Mouse (Mus musculus): ENCODE data around the gene H2-Ab1.
A peak's percentile ranks its signal among the peaks of the same experiment; 100 is the strongest.

The H2-Ab1 gene

DNA sequence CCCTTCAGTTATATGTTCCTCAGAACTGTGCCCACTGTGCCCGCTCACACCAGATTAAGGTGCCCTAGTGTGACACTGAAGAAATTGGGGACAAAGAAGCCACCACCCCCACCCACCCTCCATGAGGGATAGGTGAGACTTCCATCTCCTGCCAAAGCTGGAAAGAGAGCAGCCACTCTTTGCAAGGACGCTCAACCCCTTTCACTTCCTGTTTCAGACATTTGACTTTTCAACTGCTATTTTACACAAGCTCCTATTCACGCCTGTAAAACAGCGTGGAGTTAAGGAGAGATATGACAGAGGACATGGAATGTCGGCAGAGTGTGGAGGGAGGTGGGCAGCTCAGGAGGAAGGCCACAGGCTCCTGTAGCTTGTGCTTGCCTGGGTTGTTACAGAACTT lies 29.0 kb downstream of the H2-Ab1 start:
- DNase-seq: no peak

DNA sequence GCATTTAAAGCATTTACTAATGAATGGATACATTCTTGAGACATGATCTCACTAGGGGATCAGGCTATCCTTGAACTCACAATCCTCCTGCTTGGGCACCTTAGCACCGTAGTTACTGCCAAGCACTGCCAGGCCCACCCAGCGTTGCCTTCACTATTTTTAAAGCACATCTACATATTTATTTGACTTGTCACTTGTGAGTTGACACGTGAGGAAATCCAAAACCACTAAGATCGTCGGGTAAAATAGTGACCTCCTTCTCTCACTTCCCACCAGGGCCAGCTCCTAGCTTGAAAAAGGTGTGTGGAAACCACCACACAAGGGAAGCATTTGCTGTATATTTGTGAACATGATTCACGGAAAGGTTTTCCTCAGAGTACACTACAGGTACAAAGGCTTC lies 29.5 kb downstream of the H2-Ab1 start:
- no peak for DNase-seq

DNA sequence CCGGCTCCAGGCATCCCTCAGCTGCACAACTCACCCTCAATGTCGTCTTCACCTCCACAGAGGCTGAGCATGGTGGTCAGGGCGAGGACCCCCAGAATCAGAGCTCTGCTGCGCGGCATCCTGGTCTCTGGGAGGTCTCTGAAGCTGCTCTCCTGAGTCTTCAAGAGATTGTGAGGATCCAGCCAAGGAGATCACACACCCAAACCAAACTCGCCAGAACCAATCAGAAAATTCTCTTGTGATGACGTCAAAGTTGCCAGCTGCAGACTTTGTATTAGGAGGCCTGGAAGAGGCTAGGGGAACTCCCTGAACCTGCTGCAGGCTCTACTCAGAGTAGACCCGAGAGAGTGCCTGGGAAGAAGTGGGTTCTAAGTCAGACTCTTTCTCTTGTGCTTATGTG lies 30.2 kb downstream of the H2-Ab1 start, which contains the start of gene H2-Aa:
Gene H2-Aa (minus strand): TSS at position 176 of the 400 bp plus-strand sequence.
- DNase-seq: peak; percentile 38

DNA sequence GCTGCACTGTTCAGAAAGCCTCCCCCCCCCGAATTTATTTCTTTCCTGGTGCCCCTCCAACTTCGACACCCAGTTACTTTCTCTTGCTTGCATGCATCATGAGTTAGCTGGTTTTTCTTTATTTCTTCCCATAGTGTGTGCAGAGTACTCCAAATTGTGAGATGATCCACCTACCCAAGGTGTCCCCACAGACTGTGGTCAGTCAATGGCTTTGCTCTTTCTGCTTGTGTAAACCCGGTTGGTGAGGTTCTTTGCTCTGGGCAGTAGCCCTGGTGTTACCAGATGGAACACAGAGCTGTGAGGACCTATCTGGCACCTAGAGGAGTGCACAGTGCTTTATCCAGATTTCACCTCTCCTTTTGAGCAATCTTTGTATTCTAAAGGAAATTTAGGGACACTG lies 30.6 kb downstream of the H2-Ab1 start:
- DNase-seq: no peak

DNA sequence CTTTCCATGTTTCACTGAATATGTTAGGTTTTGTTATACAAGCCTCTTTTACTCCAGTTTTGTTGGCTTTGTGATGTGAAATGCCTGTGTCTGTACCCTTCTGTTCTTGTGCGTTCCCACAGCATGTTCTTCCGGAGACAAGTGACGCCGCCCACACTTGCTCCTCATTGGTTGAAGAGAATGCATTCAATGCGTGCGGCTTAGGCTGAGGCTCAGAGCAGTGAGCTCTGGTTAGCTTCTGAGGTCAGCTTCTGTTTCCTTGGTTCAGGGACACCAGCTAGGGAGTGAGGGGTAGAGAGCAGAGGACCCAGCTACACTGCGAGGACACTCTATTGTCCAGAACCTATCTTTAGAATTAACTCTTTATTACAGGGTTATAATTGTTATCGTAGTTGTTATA lies 34.1 kb downstream of the H2-Ab1 start:
- peak; percentile 23 for DNase-seq

DNA sequence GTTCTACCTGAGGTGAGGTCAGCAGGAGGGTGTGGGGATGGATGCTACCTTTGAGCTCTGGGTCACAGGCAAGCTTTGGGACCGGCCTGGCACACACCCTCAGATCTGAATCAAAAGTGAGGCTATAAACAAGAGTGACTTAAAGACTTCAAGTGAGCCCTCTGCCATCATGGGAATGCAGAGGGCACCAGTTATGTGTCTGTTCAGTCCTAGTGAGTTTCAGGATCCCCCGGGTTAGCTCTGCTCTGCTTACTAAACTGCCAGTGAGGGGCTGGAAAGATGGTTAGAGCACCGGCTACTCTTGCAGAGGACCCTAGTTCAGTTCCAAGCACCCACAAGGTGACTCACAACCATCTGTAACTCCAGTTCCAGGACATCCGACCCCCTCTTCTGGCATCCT lies 35.1 kb downstream of the H2-Ab1 start:
- DNase-seq: no peak

DNA sequence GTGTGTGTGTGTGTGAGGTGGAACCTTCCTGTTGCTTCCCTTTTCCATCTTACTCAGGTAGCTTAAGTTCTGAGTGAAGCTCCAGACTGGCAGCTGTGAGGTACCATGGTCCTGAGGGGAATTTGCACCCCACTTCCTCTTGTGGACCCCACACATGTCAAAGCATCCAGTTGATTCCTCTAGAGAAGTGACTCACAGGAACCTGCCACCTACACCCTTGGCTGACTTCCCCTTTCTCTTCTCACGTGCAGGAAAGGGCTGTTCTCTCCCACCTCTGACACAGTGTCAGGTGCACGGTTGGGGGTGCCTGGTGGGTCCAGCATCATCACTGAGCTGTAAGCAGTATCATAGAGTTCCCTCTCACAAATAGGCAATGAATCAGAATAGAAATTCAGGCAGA lies 36.0 kb downstream of the H2-Ab1 start:
- DNase-seq: no peak

DNA sequence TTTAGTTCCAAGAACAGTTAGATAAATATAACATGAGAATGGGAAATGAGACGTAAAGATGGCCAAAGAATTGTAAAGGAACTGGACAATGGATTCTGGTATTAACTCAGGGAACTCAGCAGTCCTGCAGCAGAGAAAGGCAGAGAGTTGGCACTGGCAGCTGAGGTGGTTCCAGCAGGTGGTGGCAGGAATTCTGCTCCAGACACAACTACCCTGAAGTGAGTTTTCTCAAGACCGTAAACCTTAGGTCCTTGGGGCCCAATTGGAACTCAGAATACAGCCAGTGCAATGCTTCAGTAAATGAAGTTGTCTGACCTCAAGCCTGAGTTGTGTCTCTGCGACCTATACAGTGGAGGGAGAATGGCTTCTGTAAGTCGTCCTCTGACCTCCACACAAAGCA lies 36.8 kb downstream of the H2-Ab1 start:
- no peak for DNase-seq

DNA sequence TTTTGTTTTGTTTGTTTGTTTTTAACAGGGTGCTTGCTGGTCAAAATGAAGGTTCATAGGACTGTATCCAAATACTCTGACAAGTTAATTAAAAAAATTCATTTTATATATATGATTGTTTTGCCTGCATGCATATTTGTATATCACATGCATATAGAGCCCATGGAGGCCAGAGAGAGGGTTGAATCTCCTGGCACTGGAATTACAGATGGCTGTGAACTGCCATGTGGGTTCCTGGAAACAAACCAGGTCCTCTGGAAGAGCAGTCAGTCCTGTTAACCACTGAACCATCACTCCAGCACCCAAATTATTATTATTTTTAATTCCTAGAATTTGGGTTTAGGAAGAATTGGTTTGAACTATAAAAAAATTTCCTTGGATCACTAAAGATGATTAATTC lies 37.8 kb downstream of the H2-Ab1 start:
- DNase-seq: no peak

DNA sequence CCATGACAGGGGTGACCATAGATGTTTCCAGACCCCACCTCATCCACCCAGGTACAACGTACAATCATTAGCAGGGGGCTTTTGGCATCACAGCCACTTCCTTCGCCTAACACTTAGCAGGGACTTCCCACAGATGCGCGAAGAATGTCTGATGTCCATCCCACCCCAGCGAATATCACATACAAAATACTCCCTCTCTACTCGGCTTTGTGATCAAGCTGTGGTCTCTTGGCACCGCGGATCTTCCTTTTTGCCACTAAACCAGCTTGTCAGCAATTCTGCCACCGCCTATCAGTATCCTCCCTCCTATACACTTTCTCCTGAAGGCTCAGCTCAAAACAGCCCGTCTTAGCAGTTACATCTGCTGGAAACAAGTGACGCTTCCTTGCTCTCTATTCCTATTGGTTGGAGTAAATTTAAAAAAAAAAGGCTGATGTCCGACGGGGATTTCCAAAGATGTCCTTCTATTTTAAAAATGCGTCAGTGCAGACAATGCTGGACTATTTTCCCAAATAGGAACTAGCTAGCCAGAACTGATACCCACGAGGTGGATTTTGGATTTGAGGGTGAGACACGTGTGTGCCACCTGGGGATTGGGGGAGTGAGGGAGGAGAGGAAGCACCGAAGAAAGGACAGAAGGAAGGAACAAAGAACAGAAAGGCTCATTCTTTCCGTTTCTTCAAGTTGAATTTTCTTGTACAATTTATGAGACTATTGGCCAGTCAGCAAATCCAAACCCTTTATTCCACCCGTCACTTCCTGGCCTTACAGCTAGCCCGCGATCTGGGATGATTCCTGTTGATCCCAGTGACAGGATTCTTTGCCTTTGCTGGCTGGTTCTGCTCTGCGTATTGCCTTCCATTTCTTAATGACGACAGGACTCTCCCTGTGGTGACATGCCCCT lies 38.7 kb downstream of the H2-Ab1 start:
- DNase-seq: no peak

DNA sequence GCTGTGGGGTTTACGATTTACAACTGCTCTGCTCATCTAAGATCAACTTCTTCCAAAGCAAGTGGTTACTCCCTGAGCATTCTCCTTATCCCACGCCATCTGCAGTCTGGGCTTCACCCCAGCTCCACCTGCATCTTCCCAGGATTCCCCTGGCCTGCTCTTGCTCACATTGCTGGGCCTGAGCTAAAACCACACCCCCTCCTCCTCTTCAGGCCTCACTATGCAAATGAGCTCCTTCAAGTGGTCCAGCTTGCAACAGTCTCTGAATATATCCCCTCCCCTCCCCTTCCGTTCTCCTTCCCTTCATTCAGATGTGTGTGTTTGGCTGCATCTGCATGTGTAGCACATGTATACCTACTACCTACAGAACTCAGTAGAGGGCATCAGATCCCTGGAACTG lies 41.9 kb downstream of the H2-Ab1 start:
- DNase-seq: no peak

DNA sequence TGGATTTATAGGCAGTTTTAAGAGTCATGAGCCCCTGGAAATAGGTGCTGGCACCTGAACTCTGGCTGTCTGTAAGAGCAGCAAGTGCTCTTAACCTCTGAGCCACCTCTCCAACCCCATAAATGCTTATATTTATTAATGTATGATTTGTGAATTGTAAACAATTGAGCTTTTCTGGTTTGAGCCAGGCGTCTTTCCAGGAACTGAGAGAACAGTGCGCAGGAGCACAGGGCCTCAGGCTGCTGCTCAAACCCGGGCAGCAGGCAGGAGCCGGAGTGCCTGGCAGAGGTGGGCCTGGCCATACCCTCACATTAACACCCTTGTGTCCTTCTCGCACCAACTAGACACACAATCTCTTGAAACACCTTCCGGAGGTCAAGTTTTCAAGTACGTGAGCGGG lies 42.6 kb downstream of the H2-Ab1 start:
- no peak for DNase-seq

DNA sequence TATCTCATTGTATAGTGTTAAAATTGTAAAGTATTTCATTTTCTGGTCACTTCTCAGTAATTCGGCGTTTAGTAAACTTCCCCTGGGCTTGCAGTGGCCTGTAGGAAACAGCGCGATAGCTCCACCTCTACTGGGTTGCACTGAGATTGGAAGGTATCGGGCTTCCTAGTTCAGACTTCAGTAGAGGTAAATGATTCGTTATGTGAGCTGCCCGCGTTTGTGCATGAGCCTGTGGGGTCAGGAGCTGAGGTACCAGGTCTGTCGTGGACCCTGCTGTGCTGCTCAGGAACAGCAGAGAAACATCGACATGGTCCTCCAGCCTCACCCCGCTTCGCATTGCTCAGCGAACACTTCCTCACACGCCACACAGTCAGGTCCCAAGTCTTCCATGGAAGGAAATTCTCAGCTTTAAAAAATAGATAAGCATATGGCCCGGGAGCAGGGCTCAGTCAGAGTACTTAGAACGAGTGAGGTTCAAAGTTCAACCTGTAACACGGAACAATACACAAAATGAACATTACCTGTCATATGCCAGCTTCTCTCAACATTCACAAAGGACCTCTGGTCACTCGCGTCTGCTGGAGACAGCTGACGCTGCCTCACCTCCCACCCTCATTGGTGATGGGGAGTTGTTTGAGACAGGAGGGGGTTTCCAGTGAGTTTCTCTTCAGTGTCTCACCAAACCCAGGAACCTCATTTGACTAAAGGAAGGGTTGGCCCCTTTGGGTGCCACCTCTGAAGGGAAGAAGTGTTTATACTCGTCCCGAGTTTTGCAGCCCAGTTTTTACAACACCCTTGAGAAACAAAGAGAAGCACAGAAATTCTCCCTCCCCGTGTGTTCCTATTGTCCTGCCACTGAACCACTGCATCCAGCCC lies 43.4 kb downstream of the H2-Ab1 start:
- no peak for DNase-seq

DNA sequence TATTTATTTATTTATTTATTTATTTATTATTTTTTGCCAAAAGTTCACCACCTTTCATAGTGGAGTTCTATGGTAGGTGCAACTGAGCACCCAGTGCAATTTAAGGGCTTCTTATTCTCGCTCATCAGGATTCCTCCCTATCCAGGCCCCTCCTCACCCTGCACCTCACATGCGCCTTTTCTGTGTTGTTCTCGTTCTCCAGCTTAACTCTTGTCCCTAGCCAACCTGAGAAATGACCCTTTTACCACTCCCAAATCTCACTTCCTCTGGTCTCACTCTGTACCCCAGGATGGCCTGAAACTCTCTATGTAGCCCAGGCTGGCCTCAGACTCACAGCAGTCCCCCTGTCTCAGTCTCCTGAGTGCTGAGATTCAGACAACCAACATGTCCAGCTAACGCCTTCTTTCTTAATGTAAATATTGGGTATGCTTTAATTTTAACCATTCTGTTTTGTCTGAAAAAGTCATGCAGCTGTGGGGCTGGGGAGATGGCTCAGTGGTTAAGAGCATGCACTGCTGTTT lies 44.2 kb downstream of the H2-Ab1 start:
- DNase-seq: no peak

DNA sequence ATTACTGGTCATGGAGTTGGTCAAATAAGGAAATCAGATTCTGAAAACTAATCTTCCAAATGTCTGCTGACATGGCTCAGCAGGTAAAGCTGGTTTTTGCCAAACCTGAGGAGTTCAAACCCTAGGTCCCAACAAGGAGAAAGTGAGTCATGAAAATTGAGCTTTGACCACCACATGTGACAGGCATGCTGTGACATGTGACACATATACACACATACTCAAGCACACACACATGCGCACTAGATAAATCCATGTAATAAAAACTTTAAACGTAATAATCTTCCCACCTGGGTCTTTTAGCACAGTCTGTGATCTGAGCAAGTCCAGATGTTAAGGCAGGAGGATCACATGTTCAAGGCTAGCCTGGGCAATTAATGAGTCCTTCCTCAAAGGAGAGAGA lies 46.3 kb downstream of the H2-Ab1 start:
- no peak for DNase-seq

DNA sequence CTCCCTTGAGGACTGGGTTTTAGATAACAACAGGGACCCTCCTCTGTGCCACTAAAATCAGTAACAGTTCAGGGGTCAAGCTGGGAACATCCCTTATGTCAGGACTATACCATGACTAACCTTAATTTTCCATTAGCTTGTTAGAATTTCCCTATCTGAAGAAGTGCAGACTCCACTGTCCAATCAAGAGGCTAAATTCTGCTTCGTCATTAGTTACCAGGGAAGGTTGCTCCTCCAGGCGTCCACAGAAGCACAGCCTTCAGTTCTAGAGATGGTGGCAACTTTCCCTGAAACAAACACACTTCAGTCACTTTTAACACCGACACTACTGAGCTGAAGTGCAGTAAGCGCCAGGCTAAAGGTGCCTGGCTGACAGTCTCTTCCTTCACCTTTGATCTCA lies 47.3 kb downstream of the H2-Ab1 start:
- peak; percentile 26 for DNase-seq

DNA sequence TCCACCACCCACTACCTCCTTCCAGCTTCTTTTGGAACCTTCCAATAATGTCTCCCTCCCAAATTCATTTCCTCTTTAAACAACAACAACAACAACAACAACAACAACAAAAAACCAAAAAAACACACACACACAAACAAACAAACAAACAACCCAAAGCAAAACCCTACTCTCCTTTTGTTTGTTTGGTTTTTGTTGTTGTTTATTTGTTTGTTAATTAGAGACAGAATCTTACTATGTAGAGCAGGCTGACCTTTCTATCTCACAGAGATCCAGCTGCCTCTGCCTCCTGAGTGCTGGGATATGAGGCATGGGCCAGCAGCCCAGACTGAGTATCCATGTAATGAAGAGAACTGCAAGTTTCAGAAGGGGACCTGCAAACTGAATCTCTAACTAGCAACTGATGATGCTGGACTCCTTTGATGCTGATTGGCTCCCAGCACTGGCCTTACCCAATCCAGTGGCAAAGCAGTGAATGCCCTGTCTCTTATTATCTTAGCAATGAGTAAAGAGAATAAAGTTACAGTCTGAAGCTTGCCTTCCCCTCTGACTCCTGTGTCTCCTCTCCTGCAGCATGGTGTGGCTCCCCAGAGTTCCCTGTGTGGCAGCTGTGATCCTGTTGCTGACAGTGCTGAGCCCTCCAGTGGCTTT lies 48.0 kb downstream of the H2-Ab1 start, which contains the start of gene H2-Eb1:
Gene H2-Eb1 (plus strand): TSS at position 488 of the 651 bp plus-strand sequence.
- DNase-seq: peak; percentile 39

DNA sequence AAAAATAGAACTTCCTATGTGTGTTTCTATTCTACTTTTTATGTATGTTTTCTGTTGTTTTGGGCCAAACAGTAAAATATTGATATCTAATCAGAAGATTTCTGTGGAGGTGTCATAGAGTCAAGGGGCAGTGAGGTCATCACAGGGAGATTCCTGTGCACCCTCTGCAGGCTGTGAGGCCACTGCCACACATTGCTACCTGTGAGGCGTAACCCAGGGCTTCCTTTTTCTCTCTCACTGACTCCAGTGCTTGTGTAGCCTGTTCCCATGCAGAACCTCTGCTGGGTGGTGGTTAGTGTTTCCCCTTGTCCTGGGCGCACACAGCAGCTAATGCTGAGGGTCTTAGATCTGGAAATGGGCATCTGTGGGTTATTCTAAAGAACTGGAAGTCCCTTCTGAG lies 48.9 kb downstream of the H2-Ab1 start:
- no peak for DNase-seq

DNA sequence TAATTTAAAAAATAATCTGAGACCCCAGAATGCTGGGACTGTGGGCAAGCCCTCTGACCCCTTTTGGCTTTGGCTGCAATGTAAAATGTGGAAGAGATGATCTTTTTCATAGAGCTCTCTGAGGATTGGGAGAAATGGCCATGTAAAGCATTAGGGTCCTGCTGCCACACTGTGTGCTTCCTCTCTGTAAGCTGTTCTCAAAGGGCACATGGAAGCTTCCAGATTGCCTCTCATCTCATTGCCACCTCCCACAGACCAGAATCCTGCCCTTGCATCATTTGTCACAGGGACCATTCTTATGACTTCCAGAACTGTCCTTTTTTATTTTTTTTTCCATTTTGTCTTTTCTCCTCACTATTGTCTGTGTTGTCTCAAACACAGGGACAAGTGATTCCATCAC lies 49.7 kb downstream of the H2-Ab1 start:
- no peak for DNase-seq

DNA sequence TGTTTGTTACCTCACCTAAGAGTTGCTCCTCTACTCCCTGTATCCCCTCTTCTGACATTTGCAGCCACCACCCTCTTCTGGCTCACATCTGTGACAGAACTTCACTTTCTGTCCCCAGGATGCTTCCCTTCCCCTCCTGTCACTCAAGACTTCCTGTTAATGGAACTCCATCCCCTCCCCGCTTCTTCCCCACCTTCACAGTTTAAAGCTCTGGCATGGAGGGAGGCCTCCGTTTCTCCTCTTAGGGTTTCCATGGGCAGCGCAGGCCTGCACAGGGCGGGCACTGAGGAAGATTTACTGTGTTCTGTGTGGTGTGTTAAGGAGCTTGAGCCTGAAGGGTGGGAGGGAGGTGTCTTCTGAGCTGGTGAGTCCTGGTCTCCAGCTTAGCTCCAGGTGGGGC lies 50.7 kb downstream of the H2-Ab1 start:
- no peak for DNase-seq

DNA sequence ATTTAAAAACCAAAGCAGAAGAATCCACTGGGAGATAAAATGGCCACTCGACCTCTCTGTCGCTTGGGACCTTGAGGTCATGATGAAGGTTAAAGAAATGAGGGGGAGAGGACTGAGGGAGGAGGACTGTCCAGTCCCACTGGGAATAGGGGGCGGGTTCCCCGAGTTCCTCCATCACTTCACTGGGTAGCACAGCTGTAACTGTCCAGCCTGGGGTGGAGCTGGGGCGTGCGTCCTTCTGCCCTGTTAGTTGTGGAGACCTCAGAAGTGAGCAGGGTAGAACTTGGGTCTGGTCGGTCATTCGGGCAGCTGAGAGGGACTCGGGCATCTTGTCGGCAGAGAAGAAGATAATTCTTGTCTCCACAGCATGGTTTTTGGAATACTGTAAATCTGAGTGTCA lies 51.7 kb downstream of the H2-Ab1 start:
- no peak for DNase-seq

DNA sequence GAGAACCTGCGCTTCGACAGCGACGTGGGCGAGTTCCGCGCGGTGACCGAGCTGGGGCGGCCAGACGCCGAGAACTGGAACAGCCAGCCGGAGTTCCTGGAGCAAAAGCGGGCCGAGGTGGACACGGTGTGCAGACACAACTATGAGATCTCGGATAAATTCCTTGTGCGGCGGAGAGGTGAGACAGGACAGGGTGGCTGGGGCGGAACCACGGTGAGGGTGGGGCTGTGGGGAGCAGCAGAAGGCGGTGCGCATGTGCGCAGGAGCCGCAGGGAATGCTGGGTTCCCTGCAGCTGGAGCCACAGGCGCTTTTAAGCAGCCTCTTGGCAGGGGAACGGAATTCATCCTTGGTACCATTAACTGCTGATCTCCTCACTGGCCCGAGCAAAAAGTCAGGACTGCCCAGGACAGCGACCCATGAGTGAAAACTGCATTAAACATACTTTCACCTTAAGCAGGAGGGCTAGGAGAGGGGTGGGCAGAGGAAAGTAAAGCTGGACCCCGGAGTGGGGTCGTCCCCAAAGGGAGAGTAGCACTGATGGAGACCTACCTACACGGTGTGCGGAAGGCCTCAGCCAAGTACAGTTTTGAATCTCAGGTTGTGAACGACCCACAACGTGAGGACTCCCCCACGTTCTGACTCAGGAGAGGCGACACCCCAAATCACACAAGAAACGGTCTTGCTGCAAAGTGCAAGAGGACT lies 52.3 kb downstream of the H2-Ab1 start:
- peak; percentile 23 for DNase-seq

All from cerebellum, adult 11 months (tissue).